Mouse (Mus musculus) neural tube, embryonic 11.5 days (tissue): ENCODE data around the gene Impad1. TPM values are rescaled to one million over a fixed set of nuclear protein-coding genes. Genes with fewer than 3 reads are reported as not detected.

ENCODE experiments used
- ATAC-seq: fragments of 200-750 bp; cut with Nextera tagmentation; 2 replicates; pipeline ENCODE4 v1.8.0; 2017; ENCODE audit warnings: moderate number of reproducible peaks, mild to moderate bottlenecking, moderate TSS enrichment, moderate library complexity; ENCODE audit not compliant: insufficient read depth, low FRiP score, low TSS enrichment
- DNase-seq: peaks from one replicate; pipeline ENCODE4 v3.0.0-alpha.2; 2015; ENCODE audit warnings: low spot score
- H3K27ac ChIP-seq: fragments of 300-500 bp; sonication (generic); 2 replicates; pipeline ENCODE4 v1.5.1; 2014; ENCODE audit warnings: low read depth, mild to moderate bottlenecking, low read length
- H3K27me3 ChIP-seq: fragments of 300-500 bp; sonication (generic); 2 replicates; pipeline ENCODE4 v1.6.1; 2014; ENCODE audit warnings: mild to moderate bottlenecking, low read length, mixed read lengths; ENCODE audit not compliant: control insufficient read depth, insufficient read depth
- H3K36me3 ChIP-seq: fragments of 300-500 bp; sonication (generic); 2 replicates; pipeline ENCODE4 v1.6.1; 2014; ENCODE audit warnings: mild to moderate bottlenecking, low read length, moderate library complexity, mixed read lengths; ENCODE audit not compliant: control insufficient read depth, insufficient read depth
- H3K4me1 ChIP-seq: fragments of 300-500 bp; sonication (generic); 2 replicates; pipeline ENCODE4 v1.6.1; 2014; ENCODE audit warnings: low read length, mixed read lengths; ENCODE audit not compliant: control insufficient read depth, insufficient read depth
- H3K4me2 ChIP-seq: fragments of 300-500 bp; sonication (generic); 2 replicates; pipeline ENCODE4 v1.6.1; 2014; ENCODE audit warnings: low read depth, mild to moderate bottlenecking, moderate library complexity
- H3K4me3 ChIP-seq: fragments of 300-500 bp; sonication (generic); 2 replicates; pipeline ENCODE4 v1.5.1; 2014; ENCODE audit warnings: low read depth, low read length
- H3K9ac ChIP-seq: fragments of 300-500 bp; sonication (generic); 2 replicates; pipeline ENCODE4 v1.6.1; 2014; ENCODE audit warnings: mild to moderate bottlenecking, low read length
- H3K9me3 ChIP-seq: fragments of 300-500 bp; sonication (generic); 2 replicates; pipeline ENCODE4 v1.6.1; 2016; ENCODE audit warnings: low read length; ENCODE audit not compliant: control insufficient read depth
- WGBS: fragments of 180-500 bp; shearing (Covaris S2); extraction: QIAGEN DNeasy Blood & Tissue Kit; methylation state at CpG from one replicate; pipeline ENCODE4 v1.1.7; 2014; 5-methylcytosine and 5-hydroxymethylcytosine counted together
- polyA plus RNA-seq: library from polyadenylated mRNA; unstranded; fragments of >200 nt; fragmentation: Nextera tagmentation; extraction: Ambion mirVana; gene quantifications from 2 replicates; pipeline ENCODE4 v1.2.1, GENCODE M21; 2014

Impad1 gene
- polyA plus RNA-seq, 1 experiment from 2014 or later: 40.0 TPM

GRCm38 (mm10) chr4:4723821-4724220 lies 69.3 kb downstream of the Impad1 start:
- Histone ChIP-seq H3K36me3 (no peaks in the 10 kb centered on the region), H3K9ac (no peak overlapping the region), H3K4me1 (no peaks in the 10 kb centered on the region), H3K27me3 (no peaks in the 10 kb centered on the region), H3K27ac (no peak overlapping the region), H3K4me3 (no peak overlapping the region), H3K4me2 (no peak overlapping the region), H3K9me3 (no peaks in the 10 kb centered on the region)
- WGBS: 80% methylated on average over 8 of the region's 8 CpGs
- ATAC-seq (no peak), DNase-seq (no peak)

- Histone ChIP-seq H3K9ac (no peak overlapping the region), H3K4me3 (no peak overlapping the region), H3K4me1 (no peaks in the 10 kb centered on the region), H3K27me3 (no peaks in the 10 kb centered on the region), H3K4me2 (no peak overlapping the region), H3K36me3 (no peaks in the 10 kb centered on the region), H3K9me3 (no peaks in the 10 kb centered on the region), H3K27ac (no peak overlapping the region)
- DNase-seq (no peak), ATAC-seq (no peak)
- 56% methylated on average over 1 of the region's 1 CpGs for WGBS
These were observed 71.1 kb downstream of the Impad1 start for GRCm38 (mm10) chr4:4722081-4722480.

GRCm38 (mm10) chr4:4717763-4718347 lies 75.3 kb downstream of the Impad1 start:
- 71% methylated on average over 4 of the region's 4 CpGs for WGBS
- no peak for DNase-seq

More at GRCm38 (mm10) chr4:4717763-4718347, 75.3 kb downstream of the Impad1 start:
- no peak overlapping the region for H3K9ac ChIP-seq
- no peaks in the 10 kb centered on the region for H3K36me3 ChIP-seq
- no peaks in the 10 kb centered on the region for H3K4me1 ChIP-seq
- H3K4me3 ChIP-seq: no peak overlapping the region
- no peaks in the 10 kb centered on the region for H3K27me3 ChIP-seq
- no peaks in the 10 kb centered on the region for H3K9me3 ChIP-seq
- no peak overlapping the region for H3K4me2 ChIP-seq
- no peak for ATAC-seq
- no peak overlapping the region for H3K27ac ChIP-seq
